Mouse (Mus musculus) NIH3T3 (cell line): ENCODE results near the gene Cradd.

Experiments
- DNase-seq: peaks from one replicate; pipeline ENCODE4 v3.0.0-alpha.2; 2012; ENCODE audit warnings: low read depth

Gene Cradd

GRCm38 (mm10) chr10:95269151-95269550, 54.8 kb downstream of the Cradd start:
- no peak for DNase-seq

DNA sequence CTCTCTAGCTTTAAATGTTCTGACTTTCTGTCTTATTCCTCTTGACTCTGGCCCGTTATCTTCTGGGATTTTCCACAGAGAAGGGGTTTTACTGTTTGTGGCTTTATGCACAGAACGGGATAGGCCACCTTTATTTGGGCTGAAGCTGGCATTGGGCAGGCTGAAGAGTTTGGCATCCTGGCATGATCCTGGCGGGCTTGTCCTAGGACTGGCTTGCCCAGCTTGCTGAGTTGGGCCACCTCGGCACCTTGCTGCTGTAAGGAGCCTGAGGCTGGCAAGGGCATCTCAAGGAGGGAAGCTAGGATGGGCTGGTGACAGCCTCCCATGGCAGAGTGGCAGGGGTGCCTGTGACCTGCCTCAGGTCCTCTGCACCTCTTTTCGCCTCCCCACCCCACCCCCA, 55.6 kb downstream of the Cradd start:
- no peak for DNase-seq

GRCm38 (mm10) chr10:95266983-95267382, 57.0 kb downstream of the Cradd start:
- no peak for DNase-seq

- no peak for DNase-seq
Measured at GRCm38 (mm10) chr10:95266041-95266762, 57.7 kb downstream of the Cradd start.

DNA sequence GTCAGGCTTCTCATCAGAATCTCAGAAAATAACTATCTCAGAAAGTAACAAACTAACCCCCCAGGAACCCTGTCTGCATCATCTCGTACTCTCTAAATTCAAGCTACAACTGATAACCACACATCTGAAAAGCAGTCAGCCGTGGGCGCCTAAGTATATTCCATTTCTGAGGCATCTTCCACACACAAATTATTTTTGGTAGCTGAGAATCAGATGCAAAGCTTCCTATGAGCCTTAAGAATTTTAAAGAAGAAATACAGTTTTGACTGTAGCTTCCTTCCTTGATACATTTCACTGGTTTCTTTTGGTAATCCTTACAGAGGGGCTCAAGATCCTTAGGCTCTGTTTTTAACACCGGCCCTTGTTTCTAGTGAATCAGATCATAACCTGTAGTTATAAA, 58.4 kb downstream of the Cradd start:
- DNase-seq: no peak

DNA sequence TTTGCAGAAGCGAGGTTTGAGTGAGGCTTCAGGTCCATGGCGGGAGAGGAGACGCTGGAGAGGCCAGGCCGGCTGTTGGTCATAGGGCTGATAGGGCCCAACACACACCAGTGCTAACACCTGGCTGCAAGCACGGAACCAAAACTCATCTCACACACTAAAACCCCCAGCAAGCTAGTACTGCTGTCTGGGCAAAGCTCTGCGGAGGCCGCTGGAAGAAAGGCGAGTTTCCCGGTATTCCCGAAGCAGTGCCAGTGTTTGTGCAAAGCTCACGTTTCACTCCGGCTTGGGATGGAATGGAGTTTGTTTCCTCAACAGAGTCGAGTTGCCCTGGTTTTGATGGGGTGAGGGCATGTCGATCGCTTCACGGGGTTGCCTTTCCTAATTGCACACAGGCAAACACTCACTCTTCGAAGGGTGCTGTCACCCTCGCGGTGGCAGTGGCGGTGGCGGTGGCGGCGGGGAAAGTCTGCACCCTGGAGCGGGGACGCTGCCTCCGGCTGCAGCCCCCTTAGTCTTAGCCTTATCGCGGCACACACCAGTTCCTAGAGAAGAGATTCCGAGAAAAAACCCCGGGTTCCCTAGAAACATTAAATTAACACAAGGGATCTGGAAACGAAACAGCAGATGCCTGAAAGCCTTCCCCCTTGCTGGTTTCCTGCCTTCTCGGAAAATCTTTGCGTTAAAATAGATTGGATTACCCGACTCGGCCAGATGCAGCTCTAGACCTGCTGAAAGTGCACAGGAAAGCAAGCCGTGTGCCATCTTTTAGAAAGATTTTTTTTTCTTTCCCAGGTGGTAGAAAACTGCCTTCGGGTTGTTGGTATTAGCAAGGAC, 59.2 kb downstream of the Cradd start:
- no peak for DNase-seq

DNA sequence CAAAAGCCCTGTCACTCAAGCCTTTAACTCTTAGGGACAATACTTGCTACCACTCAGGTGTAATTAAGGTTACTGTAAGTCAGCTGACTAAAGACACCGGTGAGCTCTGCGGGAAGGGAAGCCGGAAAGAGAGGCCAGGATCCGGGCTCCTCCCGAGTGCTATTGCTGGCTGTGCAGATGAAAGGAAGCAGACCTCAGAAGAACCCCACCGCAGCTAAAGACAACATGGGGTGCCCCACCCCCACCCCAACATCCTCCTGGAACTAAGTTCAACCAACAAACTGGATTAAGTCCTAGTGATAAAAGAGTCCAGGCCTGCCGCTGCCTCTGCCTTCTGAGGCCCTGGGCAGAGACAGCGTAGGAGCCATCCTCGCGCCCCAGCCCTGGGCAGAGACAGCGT, 61.5 kb downstream of the Cradd start:
- no peak for DNase-seq

DNA sequence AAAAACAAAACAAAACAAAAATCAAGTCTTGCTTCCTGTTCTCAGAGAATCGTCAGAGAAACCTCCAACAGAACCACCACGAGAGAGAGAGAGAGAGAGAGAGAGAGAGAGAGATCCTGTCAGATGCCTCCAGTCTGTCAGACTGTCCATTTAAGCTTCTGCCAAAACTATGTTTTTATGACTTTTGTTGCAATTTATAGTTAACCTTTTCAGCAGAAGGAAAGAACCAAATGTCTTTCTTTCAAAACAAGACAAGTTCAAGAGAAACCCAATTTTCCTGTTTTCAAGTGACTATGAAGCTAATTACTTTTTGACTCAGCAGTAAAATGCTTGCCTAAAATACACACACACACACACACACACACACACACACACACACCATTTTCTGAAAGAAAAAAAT, 62.7 kb downstream of the Cradd start:
- no peak for DNase-seq

GRCm38 (mm10) chr10:95260420-95260819, 63.5 kb downstream of the Cradd start:
- peak; percentile 41 for DNase-seq

- peak; percentile 27 for DNase-seq
Measured at GRCm38 (mm10) chr10:95258471-95259155, 65.3 kb downstream of the Cradd start.

DNA sequence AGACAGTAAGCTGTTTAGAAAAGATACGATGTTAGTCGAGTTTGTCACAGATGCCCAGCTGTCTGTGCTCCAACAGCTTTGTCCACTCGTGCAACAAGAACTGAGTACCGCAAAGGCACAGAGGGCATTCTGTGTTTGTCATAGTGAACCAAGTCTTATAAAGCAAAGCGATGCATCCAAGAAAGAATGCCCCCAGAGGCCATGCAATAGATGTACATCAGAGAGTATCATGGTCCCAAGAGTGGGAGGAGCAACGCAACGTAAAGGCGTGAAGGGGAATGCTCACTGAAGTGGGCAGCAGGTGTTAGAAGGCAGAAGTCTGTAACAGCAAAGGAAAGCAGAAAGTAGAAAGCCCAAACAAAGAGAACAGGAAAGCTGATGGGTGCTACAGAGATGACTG, 66.0 kb downstream of the Cradd start:
- DNase-seq: no peak

DNA sequence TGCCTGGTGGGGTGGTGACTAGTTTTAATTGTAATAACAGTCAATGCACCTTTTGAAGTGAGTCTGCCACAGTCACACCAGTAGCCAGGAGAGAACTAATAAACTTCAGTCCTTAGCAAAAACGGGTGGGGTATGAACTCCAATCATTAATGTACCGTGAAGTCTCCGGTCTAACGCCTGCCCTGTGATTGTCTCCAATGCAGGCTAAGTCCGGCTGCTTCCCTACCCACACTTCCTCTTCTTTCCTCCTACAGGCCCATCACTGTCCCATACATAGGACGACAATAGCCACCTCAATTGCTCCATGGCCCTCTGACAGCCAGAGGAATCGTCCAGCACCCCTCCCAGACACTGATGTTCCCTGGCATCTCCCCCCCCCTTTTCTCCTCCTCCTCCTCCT, 67.8 kb downstream of the Cradd start:
- no peak for DNase-seq

GRCm38 (mm10) chr10:95255018-95255680, 68.8 kb downstream of the Cradd start:
- DNase-seq: peak; percentile 81

DNA sequence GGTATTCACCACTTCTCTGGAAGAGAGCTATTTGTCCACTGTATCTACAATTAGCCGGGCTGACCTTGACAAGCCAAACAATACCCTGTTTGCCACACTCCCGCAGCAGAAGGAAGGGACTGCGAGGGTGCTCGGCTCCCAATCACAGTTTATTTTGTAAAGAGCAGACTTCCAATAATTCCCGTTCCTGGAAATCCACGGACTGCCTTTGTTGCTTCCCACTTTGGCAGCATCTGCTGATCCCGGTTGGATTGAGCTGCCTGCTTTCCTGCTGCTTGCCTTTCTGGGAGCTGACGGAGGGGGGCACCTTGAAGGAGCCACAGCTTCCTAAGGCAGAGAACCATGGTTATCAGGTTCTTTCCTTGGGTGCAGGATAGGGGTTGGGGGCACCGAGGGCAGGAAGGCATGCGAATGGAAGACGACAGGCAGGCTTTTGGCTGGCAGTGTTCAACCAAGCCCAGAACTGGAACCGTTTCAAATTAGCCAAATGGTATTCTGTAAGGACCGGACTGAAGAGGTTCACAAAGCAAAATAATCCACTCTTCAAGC, 69.4 kb downstream of the Cradd start:
- peak; percentile 30 for DNase-seq

DNA sequence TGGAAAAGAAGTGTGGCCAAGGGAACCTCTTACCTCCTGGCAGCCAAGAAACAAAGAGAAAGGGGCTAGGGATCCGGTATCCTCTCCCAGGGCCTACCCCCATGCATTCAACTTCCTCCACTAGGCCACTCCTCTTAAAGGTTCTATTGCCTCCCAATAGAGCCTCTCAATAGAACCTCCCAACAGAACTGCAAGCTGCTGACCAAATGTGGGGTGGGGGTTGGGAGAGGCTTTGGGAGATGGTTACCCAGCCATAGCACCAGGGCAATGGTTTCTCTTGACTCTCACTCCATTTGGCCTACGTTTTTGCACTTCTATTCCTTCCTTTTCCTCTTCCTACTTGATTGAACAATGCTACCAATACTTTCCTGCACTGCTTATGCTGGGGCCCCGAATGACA, 69.9 kb downstream of the Cradd start:
- no peak for DNase-seq

DNA sequence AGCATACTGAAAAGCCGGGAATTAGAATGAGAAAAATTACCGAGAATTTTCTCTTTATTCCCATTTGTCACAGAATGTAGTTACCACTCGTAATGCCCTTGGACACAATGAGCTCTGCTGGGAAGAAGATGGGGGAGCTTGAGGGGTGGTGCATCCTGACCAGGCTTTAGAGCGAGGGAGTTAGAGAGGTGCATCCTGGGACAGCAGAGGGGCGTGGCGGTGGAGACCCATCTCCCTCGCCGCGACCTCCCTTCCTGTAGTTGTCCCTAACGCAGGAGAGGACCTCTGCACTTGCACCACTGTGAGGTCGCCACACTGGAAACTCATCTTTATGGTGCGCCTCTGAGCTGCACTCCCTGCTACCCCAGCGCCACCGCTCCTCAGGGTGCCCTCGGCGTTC, 72.3 kb downstream of the Cradd start:
- no peak for DNase-seq

- peak; percentile 57 for DNase-seq
Measured at GRCm38 (mm10) chr10:95248362-95248761, 75.6 kb downstream of the Cradd start.

GRCm38 (mm10) chr10:95246696-95247095, 77.2 kb downstream of the Cradd start:
- peak; percentile 76 for DNase-seq

DNA sequence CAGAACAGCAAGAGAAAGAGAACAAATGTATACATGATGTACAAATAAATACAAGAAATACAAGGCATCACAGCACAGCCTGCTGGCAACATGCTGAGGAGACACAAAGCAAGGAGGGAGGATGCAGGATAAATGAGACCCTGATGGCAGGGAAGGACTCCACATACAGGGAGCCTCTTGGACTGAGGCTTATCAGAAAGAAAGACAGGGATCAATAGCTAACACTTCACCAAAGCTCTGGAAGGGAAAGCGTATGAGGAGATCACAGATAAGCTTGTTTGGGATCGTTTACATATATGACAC, 78.3 kb downstream of the Cradd start:
- peak; percentile 39 for DNase-seq

GRCm38 (mm10) chr10:95244961-95245679, 78.8 kb downstream of the Cradd start:
- DNase-seq: no peak
